Mouse (Mus musculus): ENCODE measurements around the gene Pde3b. TPM values are rescaled to one million over a fixed set of nuclear protein-coding genes. Genes with fewer than 3 reads are reported as not detected.

Pde3b gene
- total RNA-seq, 2 experiments from 2014 or later, result 13.0 to 14.5 TPM

Other genes with a start within 250 kb of the Pde3b start
- 159 and 184 TPM in 2 replicates for gene Copb1, start 160.6 kb upstream of the Pde3b start, total RNA-seq (2015)
- 81.4 and 82.4 TPM in 2 replicates for gene Copb1, start 160.6 kb upstream of the Pde3b start, total RNA-seq (2017)
- gene Psma1, start 139.2 kb upstream of the Pde3b start, total RNA-seq (2015), result 391 and 406 TPM in 2 replicates
- gene Psma1, start 139.2 kb upstream of the Pde3b start, total RNA-seq (2017), result 317 and 333 TPM in 2 replicates
- 3.1 and 4.0 TPM in 2 replicates for gene Cyp2r1, start 147.7 kb downstream of the Pde3b start, total RNA-seq (2015)
- 0.58 and 0.71 TPM in 2 replicates for gene Cyp2r1, start 147.7 kb downstream of the Pde3b start, total RNA-seq (2017)
- gene Calca, start 221.1 kb downstream of the Pde3b start, total RNA-seq (2015), result not detected in 2 replicates
- gene Calca, start 221.1 kb downstream of the Pde3b start, total RNA-seq (2017), result not detected in 2 replicates